8 mouse cellular contexts compared by ENCODE assay signal in the genomic region with DNA sequence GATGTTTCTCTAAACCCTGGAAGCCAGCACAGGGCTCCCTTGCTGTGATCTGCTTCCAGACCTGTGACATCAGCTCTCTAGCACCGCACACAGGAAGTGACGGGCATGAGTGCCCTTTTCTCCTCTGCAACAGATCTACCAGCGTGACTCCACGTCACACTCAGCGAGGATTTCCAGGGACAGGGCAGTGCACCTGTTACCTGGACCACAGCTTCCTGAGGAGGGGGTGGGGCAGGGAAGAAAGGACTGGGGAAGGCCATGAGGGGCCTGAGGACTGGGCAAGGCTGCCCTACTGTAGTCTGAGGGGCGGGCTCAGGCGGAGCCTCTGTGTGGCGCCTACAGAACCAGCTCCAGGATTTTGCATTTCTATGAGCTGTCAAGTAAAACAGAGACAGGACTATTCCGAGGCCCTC. TPM values are rescaled to one million over a fixed set of nuclear protein-coding genes. Genes with fewer than 3 reads are reported as not detected.
A peak's percentile ranks its signal among the peaks of the same experiment; 100 is the strongest.
DNase-seq lines count a peak whose midpoint lies in the region; ATAC-seq lines count a peak whose summit lies in the region.

No protein-coding gene starts in this region.

- WGBS in heart, embryonic 10.5 days: 16% methylated on average over 9 of the region's 9 CpGs

- H3K4me3 ChIP-seq in heart, embryonic 10.5 days: peak overlapping the region; percentile 40

- no peaks in the 10 kb centered on the region for H3K9me3 ChIP-seq in heart, embryonic 10.5 days

- H3K36me3 ChIP-seq in heart, embryonic 10.5 days: peaks cover 67% of the 10 kb centered on the region

- no peaks in the 10 kb centered on the region for H3K27me3 ChIP-seq in heart, embryonic 10.5 days (ENCODE audit: insufficient read depth, poor library complexity, severe bottlenecking)

- peak; percentile 32; the same call in 1 of the 2 replicates for ATAC-seq in frontal cortex, adult (ENCODE audit: low TSS enrichment)

- H3K27ac ChIP-seq in heart, embryonic 10.5 days: peak overlapping the region; percentile 90

- H3K4me1 ChIP-seq in heart, embryonic 10.5 days: peaks cover 46% of the 10 kb centered on the region

- DNase-seq in frontal cortex, postnatal 14 days (ENCODE audit: low spot score in 2 of 2): no peak
- DNase-seq in ZHBTc4 (ENCODE audit: low read depth, low spot score): peak; percentile 66
- no peak for DNase-seq in heart, embryonic 10.5 days (ENCODE audit: low spot score)
- DNase-seq in kidney, adult 9 months: peak; percentile 60
- peak; percentile 68 for DNase-seq in lung, postnatal 25 days (ENCODE audit: low spot score)
- peak; percentile 39 to 68 for DNase-seq in thymus, adult 18-20 months
- no peak for DNase-seq in cerebellum, adult 8-10 months

RNA-seq across cellular contexts. Expression of a gene that starts 6.1 kb away (rescaled TPM):
- 281 and 310 TPM in 2 replicates for polyA plus RNA-seq in heart, embryonic 10.5 days (2016; fragmentation: Nextera tagmentation; extraction: Ambion mirVana)

RNA-seq across cellular contexts. Expression of a gene that starts 19.1 kb away (rescaled TPM):
- polyA plus RNA-seq in heart, embryonic 10.5 days (2016; fragmentation: Nextera tagmentation; extraction: Ambion mirVana): 2.2 and 3.8 TPM in 2 replicates

RNA-seq across cellular contexts. Expression of a gene that starts 24.1 kb away (rescaled TPM):
- polyA plus RNA-seq in heart, embryonic 10.5 days (2016; fragmentation: Nextera tagmentation; extraction: Ambion mirVana): 1.9 and 2.6 TPM in 2 replicates

Comparison
In these comparisons a context has a peak if more than half of its experiments do, and no peak if none do; other contexts are left out.
1. DNase-seq: peak in ZHBTc4 (single experiment), kidney, adult 9 months (single experiment), lung, postnatal 25 days (single experiment) and thymus, adult 18-20 months (2 of 2); none in frontal cortex, postnatal 14 days (0 of 2), heart, embryonic 10.5 days (single experiment) and cerebellum, adult 8-10 months (single experiment).